Mouse (Mus musculus): ENCODE data around the gene Ash1l.

GRCm38 (mm10) chr3:89090694-89091655 lies 140.6 kb downstream of the Ash1l start:
- TF ChIP-seq CTCF (IDR thresholded peaks at IDR 0.05; ENCODE audit: extremely low read depth, insufficient read depth, low read length) (peak; percentile 14; the same call in 1 of the 2 replicates), POLR2A (IDR thresholded peaks at IDR 0.05; ENCODE audit: extremely low read depth, insufficient read depth, low read length) (peak; percentile 43; the same call in 1 of the 2 replicates)

Measured in cortical plate, adult 2 months (tissue).